Mouse (Mus musculus) fat pad, adult 2 months (tissue): ENCODE measurements around the gene Gm49392.
"Not testable (repeated sequence)": the region's sequence is repeated elsewhere in the genome, so short reads cannot be mapped to it uniquely, and the experiment has no call there.

Experiments
- DNase-seq: peaks from one replicate; pipeline ENCODE4 v3.0.0-alpha.2; 2011; ENCODE audit warnings: low read depth, low spot score; ENCODE audit errors: extremely low read depth

Gm49392 gene

DNA sequence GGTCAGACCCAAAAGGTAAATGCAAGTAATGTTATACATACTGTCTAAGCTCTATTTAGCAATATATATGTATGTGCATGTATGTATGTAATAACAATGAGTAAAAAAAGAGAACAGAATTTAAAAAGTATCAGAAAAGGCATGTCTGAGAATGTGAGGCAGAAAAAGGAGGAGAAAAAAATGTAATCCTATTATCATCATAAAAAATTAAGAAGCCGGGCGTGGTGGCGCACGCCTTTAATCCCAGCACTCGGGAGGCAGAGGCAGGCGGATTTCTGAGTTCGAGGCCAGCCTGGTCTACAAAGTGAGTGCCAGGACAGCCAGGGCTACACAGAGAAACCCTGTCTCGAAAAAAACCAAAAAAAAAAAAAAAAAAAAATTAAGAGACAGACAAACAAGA lies at the start of gene Gm49392:
Gene Gm49392, minus strand, starts transcription at position 101 of the 400 bp plus-strand sequence.
- not testable (repeated sequence) for DNase-seq

DNA sequence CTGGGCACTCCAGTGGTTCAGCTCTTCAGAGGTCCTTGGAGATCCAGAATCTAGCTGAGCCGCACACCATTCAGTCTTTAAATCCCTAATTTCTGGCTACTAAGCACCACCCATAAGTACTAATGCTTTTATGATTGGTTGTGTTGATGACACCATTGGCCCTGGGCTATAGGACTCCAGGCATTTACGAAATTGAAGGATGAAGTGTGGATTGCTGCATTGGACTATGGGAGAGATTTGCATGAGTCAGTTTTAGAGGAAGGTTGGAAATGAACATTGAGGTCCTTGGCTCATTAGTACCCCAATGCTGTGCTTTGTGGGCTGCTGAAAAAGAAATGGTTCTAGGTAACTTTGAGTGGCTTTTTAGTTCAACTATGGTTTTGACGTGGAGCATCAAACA lies 45.2 kb upstream of the Gm49392 start, which contains the start of gene Tpbpa:
Gene Tpbpa, minus strand, starts transcription at position 101 of the 400 bp plus-strand sequence.
- DNase-seq: not testable (repeated sequence)

DNA sequence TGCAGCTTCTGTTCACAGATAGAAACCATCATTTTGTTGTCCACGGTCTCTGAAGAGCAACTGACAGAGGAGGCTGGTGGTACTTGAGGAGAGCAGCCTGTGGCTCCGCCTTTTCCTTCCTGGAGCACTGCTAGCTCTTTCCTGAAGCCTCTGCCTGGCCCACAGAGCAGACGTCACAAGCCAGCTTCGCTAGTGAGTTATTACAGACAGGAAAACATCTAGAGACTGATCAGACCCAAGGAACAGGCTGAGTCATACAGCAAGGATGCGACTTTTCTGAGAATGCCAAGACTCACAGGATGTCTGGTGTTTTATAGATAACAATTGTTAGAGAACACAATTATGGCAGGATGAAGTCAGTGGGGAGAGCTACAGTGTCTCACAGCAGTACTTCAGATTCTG lies 39.8 kb upstream of the Gm49392 start, which contains the start of the genes Gm49391 and Ctla2a:
Gene Gm49391, minus strand, starts transcription at position 72 of the 402 bp plus-strand sequence.
Gene Ctla2a, minus strand, starts transcription at position 126 of the 402 bp plus-strand sequence.
- no peak for DNase-seq

DNA sequence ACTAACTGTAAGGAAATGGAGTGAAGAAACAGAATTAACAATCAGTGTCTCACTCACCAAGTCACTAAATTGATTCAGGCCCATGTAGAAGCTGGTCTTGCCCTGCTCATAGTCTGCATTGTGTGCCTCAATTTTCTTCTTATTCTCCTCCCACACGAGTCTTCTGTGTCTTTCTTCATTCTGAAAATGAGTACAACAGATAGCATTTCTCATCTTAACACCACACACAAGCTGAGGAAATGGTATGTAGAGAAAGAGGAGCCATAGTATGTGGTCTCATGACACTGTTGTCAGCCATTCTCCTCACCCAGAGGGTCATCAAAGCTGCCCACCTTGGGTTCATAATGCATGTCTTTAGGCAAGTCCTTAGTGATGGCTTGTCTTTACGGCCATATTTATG lies 38.8 kb upstream of the Gm49392 start, which contains the start of gene Gm49393:
Gene Gm49393, minus strand, starts transcription at position 101 of the 400 bp plus-strand sequence.
- not testable (repeated sequence) for DNase-seq

DNA sequence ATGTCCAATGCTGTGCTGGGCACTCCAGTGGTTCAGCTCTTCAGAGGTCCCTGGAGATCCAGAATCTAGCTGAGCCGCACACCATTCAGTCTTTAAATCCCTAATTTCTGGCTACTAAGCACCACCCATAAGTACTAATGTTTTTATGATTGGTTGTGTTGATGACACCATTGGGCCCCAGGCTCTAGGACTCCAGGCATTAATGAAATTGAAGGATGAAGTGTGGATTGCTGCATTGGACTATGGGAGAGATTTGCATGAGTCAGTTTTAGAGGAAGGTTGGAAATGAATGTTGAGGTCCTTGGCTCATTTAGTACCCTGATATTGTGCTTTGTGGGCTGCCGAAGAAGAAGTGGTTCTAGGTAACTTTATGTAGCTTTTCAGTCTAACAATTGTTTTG lies 8.1 kb upstream of the Gm49392 start, which contains the start of gene Tpbpb:
Gene Tpbpb, minus strand, starts transcription at position 101 of the 400 bp plus-strand sequence.
- DNase-seq: not testable (repeated sequence)

DNA sequence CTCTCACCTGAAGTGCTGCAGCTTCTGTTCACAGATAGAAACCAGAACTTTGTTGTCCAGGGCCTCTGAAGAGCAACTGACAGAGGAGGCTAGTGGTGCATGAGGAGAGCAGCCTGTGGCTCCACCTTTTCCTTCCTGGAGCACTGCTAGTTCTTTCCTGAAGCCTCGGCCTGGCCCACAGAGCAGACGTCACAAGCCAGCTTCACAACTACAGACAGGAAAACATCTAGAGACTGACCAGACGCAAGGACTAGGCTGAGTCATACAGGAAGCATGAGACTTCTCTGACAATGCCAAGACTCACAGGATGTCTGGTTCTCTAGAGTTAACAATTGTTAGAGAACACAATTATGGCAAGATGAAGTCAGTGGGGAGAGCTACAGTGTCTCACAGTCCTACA lies 634 bp upstream of the Gm49392 start, which contains the start of gene Ctla2b:
Gene Ctla2b, minus strand, starts transcription at position 120 of the 400 bp plus-strand sequence.
- no peak for DNase-seq

DNA sequence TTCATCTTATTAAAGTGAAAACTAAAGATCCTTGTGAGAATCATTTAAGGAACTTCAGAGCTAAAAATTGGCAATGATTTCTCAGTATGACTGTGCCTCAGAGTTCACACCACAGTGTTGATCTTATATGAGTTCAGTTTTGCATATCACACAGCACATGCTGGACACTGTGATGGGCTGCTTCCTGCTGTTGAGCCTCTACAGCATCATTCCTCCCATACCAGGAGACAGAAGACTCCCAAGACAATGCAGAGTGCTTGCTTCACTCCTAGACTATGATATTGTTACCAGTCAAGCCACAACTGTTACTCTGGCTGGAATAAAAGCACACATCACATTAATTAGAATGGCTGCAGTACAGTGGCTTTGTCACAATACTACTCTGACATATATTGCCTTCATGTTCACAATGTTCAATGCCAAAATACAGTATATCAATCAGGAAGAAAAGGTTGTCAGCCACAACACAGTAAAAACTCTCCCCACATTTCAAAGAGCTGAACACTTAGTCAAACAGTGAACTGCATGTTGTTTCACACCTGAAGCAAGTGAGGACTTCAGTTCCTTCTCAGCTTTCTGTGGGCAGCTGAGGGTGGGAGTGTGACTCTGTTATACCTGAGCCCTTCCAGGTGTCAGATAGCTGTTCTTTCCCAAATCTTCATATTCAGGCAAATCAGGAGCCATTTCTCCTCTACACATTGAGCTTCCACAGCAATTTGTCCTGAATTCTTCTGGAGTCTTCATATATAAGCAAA lies 1.1 kb downstream of the Gm49392 start:
- DNase-seq: no peak

DNA sequence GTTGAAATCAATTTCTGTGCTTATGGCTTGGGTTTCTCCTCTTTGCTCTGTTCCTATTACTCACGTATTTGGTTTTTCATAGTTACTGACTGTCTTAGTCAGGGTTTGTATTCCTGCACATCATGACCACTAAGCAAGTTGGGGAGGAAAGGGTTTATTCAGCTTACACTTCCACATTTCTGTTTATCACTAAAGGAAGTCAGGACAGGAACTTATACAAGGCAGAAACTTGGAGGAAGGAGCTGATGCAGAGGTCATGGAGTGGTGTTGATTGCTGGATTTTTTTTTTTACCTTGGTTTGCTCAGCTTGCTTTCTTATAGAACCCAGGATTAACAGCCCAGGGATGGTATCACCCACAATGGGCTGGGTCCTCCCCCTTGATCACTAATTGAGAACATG lies 4.4 kb downstream of the Gm49392 start:
- no peak for DNase-seq

DNA sequence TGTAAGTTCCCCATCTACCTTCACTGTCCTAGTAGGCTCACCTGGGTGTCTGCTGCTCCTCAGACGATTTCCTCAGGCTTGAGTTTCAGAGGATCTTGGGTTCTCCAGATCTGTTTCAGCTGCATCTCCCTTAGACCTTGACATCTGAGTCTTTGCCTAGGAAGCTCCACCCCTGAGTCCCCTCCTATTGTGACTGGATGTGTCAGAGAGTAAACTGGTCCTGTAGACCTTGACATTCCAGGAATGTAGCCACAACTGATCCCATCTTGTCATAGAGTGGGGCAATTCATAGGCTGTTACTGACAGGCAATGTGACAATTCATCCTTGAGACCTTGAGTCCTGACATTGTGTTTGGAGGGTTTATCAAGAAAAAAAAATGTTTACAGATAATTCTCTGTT lies 32.4 kb downstream of the Gm49392 start, which contains the start of gene 4930486L24Rik:
Gene 4930486L24Rik, minus strand, starts transcription at position 195 of the 400 bp plus-strand sequence.
- no peak for DNase-seq

DNA sequence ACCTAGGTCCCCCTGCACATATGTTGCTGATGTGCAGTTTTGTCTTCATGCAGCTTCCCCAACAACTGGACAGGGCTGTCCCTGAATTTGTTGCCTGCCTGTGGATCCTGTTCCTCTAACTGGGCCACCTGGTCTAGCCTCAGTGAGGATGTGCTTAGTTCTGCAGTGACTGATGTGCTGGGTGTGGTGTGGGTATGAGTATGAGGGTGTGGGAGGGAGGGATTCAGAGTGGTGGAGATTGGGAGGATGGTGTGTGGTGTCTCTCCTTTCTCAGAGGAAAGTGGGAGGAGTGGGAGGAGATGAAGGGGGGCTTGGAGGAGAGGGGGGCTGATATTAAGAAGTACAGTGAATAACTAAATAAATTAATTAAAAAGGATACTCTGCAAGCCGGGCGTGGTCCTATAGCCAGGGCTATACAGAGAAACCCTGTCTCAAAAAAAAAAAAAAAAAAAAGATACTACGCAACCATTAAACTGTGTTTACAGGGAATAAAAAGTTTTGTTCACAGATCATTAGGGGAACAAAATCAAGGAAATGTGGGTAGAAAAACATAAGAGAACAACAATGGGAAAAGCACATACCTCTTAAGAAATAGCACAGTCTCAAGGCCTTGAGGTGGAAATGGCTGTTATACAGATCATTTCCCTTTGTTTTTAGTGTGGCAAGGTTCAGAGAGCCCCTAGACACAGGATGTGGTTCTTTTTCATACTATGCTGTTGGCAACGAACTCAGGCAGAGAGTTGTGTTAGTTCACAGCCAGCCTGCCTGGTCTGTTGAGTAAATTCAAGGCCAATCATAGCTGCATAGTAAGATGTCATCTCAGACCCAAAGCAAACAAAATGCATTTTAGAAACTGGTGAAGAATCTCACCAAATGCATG lies 48.2 kb downstream of the Gm49392 start:
- DNase-seq: no peak

DNA sequence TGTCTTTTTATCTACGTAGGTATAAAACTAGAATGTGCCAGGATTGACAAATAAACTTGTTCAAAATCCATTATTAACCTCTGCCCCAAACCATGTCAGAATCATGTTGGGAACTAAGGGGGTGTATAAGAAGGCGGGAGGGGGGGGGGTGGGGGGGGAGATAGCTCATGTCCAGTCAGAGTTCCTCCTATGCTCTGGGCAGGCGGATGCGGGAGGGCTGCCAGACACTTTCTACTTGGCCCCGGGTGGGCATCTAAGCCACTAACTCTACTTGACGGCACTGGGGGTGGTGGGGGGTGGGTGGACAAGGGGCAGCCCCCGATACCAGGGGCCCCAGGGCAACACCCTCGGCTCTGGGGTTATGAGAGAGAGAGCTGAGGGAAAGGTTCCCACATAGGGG lies 53.5 kb downstream of the Gm49392 start:
- DNase-seq: no peak

DNA sequence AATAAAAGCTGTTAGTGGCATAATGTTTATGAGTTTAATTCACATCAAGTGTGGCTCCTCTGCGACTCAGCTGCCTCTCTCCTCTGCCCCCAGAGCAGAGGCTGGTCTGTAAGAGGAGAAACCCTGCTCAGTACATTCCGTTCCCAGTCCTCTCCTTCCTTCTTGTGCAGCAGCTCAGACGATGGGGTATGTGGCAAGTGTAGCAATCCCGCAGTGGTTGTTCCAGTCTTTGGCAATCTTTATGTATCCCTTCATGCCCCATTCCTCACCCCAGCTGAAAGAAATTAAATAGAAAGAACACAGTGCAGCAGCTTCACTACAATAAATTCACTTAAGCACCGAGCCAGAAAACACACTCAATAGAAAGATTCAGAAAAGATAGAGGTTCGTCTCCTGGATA lies 54.0 kb downstream of the Gm49392 start:
- DNase-seq: no peak

DNA sequence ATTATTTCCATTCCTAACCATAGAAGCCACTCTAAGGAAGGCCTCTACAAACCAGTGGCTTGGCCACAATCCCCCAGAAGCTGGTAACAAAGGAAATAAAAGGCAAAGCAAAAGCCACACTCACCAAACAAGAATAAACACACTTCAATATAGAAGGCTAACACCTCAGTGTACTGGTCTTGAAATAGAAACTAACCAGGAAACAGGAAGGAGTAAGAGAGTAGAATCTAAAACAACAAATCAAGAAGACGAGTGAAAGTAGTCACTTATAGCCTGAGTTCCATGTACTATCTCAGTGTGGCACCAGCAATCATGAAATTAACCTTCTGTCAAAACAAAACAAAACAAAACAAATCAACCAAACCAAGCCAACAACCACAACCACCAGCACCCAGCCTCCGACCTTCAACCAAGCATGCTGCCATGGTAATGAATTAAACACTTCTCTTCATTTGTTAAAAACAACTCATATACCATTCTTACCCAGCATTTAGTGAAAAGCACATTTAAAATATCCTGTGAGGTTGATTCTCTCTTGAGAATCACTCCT lies 57.3 kb downstream of the Gm49392 start:
- DNase-seq: no peak

DNA sequence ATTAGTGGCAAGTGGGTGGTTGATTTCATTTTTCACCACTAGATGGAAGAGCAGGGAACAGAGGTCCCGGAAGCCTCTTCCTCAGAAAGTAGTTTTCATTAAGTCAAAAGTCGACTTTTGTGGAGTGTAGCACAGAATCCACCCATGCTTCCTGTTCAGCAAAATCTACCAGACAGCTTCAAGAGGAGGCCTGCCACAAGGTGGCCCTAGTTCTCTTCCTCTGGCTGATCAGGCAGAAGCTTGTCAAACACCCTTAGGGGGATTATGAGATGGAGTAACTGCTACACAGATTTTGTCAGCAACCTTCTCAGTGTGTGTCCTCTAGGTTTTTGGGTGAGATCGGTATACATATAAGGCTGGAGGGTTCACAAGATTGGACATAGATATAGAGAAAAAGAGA lies 70.6 kb downstream of the Gm49392 start:
- no peak for DNase-seq

DNA sequence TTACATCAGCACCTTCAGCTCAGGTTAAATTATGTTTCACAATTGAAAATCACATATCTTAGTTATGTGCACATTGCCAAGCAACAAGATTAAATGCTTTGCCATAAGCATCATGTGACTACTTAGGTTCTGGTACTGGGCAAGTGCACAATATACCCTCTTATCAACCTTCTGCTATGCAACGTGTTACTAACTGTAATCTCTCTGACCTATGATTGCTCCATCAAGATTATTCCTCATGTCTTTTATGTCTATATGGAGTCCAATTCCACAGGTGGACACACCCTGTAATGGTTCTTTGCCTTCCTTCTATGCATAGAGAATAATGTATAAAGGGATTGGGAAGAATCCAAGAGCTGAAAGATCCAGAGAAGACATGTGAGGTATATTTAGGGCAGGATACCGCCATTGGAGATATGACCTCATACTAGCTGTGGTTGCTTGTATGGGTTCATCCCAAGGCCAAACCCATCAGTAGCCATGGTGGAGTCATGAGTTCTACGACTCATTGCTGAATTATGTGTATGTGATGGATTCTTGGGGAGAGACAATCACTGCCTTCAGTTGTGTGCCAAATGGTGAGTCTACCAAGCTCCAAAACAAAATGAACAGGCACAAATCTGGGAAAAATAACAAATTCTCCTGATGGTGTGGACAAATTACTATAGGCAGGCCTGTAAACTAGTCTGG lies 76.1 kb downstream of the Gm49392 start:
- DNase-seq: no peak

DNA sequence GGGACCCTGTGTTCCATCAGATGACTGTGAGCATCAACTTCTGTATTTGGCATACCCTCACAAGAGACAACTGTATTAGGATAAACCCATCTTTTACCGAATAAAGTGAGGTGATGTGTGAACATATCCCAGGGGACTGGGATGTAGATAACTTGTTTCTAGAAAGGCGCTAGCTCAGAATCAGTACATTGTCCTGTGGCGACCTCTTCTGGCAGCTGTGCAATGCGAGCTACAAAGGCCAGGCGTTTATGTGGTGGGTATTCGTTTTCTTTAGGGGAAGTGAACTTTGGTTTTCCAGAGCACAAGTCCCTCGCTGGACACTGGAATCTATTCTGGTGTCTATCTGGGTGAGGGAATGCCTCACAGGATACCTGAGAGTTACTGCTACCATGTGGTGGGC lies 77.2 kb downstream of the Gm49392 start:
- DNase-seq: no peak

DNA sequence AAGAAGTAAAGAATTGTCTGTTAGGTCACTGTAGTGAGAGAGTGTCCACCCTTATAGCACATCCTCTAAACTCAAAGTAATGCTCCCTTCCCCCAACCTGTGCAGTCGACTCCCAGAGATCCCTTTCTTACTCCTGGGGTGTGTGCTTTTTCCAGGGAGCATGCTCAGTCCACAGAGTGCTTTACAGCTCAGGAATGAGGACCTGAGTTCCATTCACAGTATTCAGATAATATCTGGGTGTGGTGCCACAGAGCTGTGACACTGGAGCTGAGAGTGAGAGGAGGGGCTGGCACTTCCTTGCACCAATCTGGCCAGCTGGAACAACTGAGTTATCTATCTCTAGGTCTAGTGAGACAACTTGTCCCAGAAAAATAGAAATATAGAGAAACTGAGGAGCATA lies 83.0 kb downstream of the Gm49392 start:
- no peak for DNase-seq

DNA sequence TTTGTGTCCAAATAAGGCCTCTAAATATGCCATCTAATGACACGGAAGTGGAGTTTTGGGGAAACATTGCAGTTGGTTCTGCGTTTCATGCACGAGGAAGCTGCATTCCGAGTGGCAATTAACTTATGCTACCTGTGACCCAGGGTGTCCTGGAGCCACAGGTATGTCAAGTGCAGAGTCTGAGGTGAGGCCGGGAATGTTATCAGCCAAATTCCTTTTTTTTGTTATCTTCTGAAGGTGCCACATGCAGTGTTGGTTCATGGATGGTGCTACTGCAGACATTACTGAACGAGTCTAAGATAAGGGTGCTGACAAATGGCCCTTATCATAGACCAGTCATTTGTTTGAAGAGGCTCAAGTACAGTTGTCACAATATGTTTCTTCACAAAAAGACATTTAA lies 83.9 kb downstream of the Gm49392 start:
- DNase-seq: no peak

DNA sequence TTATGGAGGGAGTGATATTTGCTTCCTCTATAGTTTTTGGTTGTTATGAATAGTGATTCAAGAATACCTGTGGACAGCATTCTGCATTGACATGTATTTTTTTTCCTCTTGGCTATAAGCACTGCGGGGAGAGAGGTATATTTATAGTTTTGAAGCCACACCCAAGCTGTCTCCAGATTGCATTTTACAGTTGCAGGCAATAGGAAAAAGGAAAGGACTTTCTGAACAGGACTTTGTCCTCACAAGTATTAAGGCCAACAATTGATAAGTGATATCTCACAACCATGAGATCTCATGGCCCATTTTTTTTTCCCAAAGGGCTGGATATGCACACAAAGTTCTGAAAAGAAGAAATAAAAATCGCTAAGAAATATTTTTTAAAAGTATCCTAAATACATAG lies 87.0 kb downstream of the Gm49392 start:
- no peak for DNase-seq

DNA sequence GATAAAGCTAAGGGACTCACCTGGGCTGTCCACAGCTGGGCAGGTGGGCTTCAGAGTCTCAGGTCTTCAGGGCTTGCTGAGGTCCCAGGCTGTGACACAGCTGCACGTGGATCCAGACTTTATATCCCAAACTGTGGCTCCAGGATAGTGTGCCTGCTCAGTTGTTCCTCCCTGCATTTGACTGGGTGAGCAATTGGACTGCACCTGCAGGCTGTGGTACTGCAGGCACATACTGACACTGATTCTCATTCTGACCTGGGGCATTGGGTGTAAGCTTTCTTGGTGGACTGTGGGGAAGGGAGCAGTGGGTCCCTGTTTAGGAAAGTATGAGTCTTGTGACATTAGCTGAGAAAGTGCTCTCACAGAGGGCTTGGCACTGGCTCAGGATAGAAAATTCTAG lies 93.9 kb downstream of the Gm49392 start, which contains the start of gene Ctsll3:
Gene Ctsll3, minus strand, starts transcription at position 101 of the 400 bp plus-strand sequence.
- DNase-seq: no peak
